Mouse (Mus musculus) hindbrain, embryonic 13.5 days (tissue): ENCODE data around the gene Syne2. TPM values are rescaled to one million over a fixed set of nuclear protein-coding genes. Genes with fewer than 3 reads are reported as not detected.

Experiments used
- ATAC-seq: fragments of 200-750 bp; cut with Nextera tagmentation; 2 replicates; pipeline ENCODE4 v1.8.0; 2017; ENCODE audit warnings: moderate TSS enrichment; ENCODE audit not compliant: low FRiP score
- H3K27ac ChIP-seq: fragments of 300-500 bp; sonication (generic); 2 replicates; pipeline ENCODE4 v1.5.1; 2015; ENCODE audit warnings: inconsistent platforms, mild to moderate bottlenecking, moderate library complexity
- H3K27me3 ChIP-seq: fragments of 300-500 bp; sonication (generic); 2 replicates; pipeline ENCODE4 v1.6.1; 2015; ENCODE audit warnings: mild to moderate bottlenecking, inconsistent platforms
- H3K36me3 ChIP-seq: fragments of 300-500 bp; sonication (generic); 2 replicates; pipeline ENCODE4 v1.6.1; 2015; ENCODE audit warnings: mild to moderate bottlenecking, inconsistent platforms
- H3K4me1 ChIP-seq: fragments of 300-500 bp; sonication (generic); replicated peaks from 2 replicates; pipeline ENCODE4 v1.6.1; 2015; ENCODE audit warnings: inconsistent platforms
- H3K4me2 ChIP-seq: fragments of 300-500 bp; sonication (generic); 2 replicates; pipeline ENCODE4 v1.6.1; 2015; ENCODE audit warnings: inconsistent platforms, mild to moderate bottlenecking, moderate library complexity
- H3K4me3 ChIP-seq: fragments of 300-500 bp; sonication (generic); 2 replicates; pipeline ENCODE4 v1.5.1; 2015; ENCODE audit warnings: mild to moderate bottlenecking, inconsistent platforms
- H3K9ac ChIP-seq: fragments of 300-500 bp; sonication (generic); 2 replicates; pipeline ENCODE4 v1.6.1; 2015; ENCODE audit warnings: mild to moderate bottlenecking, inconsistent platforms
- H3K9me3 ChIP-seq: fragments of 300-500 bp; sonication (generic); 2 replicates; pipeline ENCODE4 v1.6.1; 2016; ENCODE audit warnings: inconsistent platforms
- WGBS: fragments of 180-500 bp; shearing (Covaris S2); methylation state at CpG from one replicate; pipeline ENCODE4 v1.1.7; 2015; 5-methylcytosine and 5-hydroxymethylcytosine counted together
- polyA plus RNA-seq: library from polyadenylated mRNA; unstranded; fragments of >200 nt; fragmentation: Nextera tagmentation; extraction: Ambion mirVana; gene quantifications from 2 replicates; pipeline ENCODE4 v1.2.1, GENCODE M21; 2015

The Syne2 gene
- polyA plus RNA-seq, 1 experiment from 2014 or later = 67.9 TPM

DNA sequence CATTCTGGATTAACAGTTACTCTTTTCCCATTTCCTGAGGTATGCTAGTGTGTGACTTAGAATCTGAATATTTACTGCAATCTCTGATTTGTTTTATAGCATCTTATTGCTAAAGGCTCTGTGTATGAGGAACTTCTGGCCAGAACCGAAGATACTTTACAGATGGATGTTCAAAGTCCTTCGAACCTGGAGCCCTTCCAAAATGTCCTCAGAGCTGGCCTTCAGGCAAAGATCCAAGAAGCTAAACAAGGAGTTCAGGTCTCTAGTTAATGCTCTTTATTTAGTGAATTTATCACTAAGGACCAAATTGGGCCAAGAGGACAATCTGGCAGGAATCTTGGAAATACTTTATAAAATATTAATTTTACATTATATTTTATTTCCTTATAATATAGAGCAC, 100.5 kb downstream of the Syne2 start:
- no peak overlapping the region for H3K9ac ChIP-seq
- H3K4me1 ChIP-seq = 0 out of 2 replicates have a peak, but pooled peaks cover 9% of the 10 kb centered on the region
- H3K4me2 ChIP-seq = no peak overlapping the region
- no peak overlapping the region for H3K4me3 ChIP-seq
- H3K27me3 ChIP-seq = no peaks in the 10 kb centered on the region
- no peak for ATAC-seq
- no peaks in the 10 kb centered on the region for H3K9me3 ChIP-seq
- no peak overlapping the region for H3K27ac ChIP-seq
- WGBS = 92% methylated on average over 2 of the region's 2 CpGs
- peaks cover 36% of the 10 kb centered on the region for H3K36me3 ChIP-seq

DNA sequence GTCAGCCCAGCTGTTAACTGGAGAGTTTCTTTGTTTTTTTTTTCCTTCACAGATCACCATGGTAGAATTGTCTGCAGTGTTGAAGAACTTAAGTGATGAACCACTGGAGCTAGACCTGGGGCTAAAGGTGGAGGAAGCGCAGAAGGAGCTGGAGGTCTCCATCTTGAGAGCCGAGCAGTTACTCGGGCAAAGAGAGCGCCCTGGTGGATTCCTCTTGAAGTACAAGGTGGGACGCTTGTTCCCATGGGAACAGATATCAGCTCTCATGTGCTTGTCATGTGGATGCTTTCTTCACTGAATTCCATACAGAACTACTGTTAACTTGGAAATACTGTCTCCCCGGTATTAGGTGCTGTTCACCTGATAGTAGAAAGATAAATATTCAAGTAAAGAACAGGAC, 101.0 kb downstream of the Syne2 start:
- Histone ChIP-seq H3K4me3 (no peak overlapping the region), H3K9me3 (no peaks in the 10 kb centered on the region), H3K27ac (no peak overlapping the region), H3K27me3 (no peaks in the 10 kb centered on the region), H3K4me2 (no peak overlapping the region), H3K9ac (no peak overlapping the region), H3K36me3 (peaks cover 35% of the 10 kb centered on the region), H3K4me1 (0 out of 2 replicates have a peak, but pooled peaks cover 9% of the 10 kb centered on the region)
- 68% methylated on average over 6 of the region's 6 CpGs for WGBS
- ATAC-seq = no peak

DNA sequence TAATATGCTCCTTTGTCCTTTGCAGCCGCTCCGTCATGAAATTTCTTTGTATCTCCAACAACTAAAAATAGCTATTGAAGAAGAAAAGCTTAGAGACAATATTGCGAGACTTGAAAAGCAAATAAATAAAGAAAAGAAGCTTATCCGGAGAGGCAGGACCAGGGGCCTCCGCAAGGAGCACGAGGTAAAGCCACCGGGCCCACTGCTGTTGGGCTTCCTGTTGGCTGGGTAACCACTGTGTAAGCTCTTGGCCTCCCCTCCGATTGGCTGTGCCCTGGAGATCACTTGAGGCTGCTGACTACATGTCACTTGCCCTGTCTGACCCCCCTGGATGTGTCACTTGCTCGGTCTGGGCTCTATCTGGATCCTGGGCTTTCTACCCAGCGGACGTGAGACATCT, 105.0 kb downstream of the Syne2 start:
- no peak overlapping the region for H3K4me3 ChIP-seq
- 0 out of 2 replicates have a peak overlapping the region, but pooled peaks have one; percentile 5 for H3K27ac ChIP-seq
- H3K4me2 ChIP-seq = no peak overlapping the region
- H3K9me3 ChIP-seq = no peaks in the 10 kb centered on the region
- no peak overlapping the region for H3K9ac ChIP-seq
- peak; percentile 59; the same call in 1 of the 2 replicates for ATAC-seq
- peaks cover 60% of the 10 kb centered on the region for H3K36me3 ChIP-seq
- H3K4me1 ChIP-seq = 0 out of 2 replicates have a peak, but pooled peaks cover 9% of the 10 kb centered on the region
- WGBS = 31% methylated on average over 11 of the region's 11 CpGs
- no peaks in the 10 kb centered on the region for H3K27me3 ChIP-seq

DNA sequence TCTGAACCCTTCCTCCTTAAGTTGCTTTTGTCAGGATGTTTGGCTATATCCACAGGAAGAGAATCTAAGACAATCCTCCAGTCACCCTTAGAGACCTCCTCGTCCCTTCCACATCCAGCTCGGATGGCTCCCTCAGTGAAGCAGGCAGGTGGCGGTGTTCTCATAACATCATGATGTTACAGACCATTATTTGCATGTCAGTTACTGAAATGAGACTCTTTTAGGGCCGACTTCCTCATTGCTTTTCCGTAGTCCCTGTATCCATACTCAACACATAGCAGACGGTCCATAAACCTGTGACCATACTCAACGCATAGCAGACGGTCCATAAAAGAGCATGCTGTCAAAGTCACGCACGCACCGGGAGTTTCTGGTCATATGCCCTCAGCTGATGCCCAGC, 106.9 kb downstream of the Syne2 start:
- H3K27ac ChIP-seq = no peak overlapping the region
- ATAC-seq = no peak
- WGBS = 93% methylated on average over 11 of the region's 11 CpGs

DNA sequence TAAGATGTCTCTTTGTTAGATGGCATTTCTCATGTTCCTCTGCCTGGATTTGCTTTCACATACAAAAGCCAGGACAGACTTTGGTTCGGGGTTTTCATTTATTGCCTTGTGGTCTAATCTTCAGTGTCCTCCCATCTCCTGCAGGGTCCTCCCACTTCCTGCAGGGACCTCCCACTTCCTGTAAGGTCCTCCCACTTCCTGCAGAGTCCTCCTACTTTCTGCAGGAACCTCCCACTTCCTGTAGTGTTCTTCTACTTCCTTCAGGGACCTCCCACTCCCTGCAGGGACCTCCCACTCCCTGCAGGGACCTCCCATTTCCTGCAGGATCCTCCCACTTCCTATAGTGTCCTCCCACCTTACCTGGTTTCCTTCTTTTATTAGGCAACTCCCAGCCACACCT, 109.7 kb downstream of the Syne2 start:
- WGBS = 94% methylated on average over 1 of the region's 1 CpGs
- no peak for ATAC-seq
- Histone ChIP-seq H3K36me3 (peaks cover 79% of the 10 kb centered on the region), H3K9me3 (no peaks in the 10 kb centered on the region), H3K4me3 (no peak overlapping the region), H3K4me1 (0 out of 2 replicates have a peak, but pooled peaks cover 5% of the 10 kb centered on the region), H3K9ac (no peak overlapping the region), H3K27ac (no peak overlapping the region), H3K27me3 (no peaks in the 10 kb centered on the region), H3K4me2 (no peak overlapping the region)

More for the DNA sequence above, 106.9 kb downstream of the Syne2 start:
- H3K9me3 ChIP-seq = no peaks in the 10 kb centered on the region
- 0 out of 2 replicates have a peak, but pooled peaks cover 9% of the 10 kb centered on the region for H3K4me1 ChIP-seq
- no peak overlapping the region for H3K4me3 ChIP-seq
- H3K4me2 ChIP-seq = no peak overlapping the region
- H3K9ac ChIP-seq = no peak overlapping the region
- peaks cover 70% of the 10 kb centered on the region for H3K36me3 ChIP-seq
- H3K27me3 ChIP-seq = no peaks in the 10 kb centered on the region

DNA sequence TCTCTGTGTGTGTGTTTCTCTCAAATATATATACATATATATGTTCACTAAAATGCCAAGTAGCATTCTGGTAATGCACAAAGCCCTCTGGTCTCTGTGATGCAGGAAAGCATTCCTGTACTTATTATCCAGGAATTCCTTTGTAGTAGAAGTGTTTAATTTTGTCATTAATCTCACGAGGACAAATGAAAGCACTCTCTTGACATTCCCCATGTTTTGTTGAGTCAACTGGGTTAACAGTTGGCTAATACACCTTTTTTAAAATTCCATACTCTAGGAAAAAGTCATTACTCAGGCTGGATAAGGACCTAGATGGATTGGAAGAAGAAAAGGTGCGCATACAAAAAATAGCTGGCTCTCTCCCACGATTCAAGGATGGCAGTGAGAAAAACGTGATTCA, 115.6 kb downstream of the Syne2 start:
- ATAC-seq = no peak
- no peak overlapping the region for H3K27ac ChIP-seq
- 88% methylated on average over 4 of the region's 4 CpGs for WGBS
- no peaks in the 10 kb centered on the region for H3K27me3 ChIP-seq
- no peaks in the 10 kb centered on the region for H3K4me1 ChIP-seq
- no peaks in the 10 kb centered on the region for H3K9me3 ChIP-seq
- no peak overlapping the region for H3K9ac ChIP-seq
- no peak overlapping the region for H3K4me2 ChIP-seq
- H3K4me3 ChIP-seq = no peak overlapping the region
- peaks cover 73% of the 10 kb centered on the region for H3K36me3 ChIP-seq

DNA sequence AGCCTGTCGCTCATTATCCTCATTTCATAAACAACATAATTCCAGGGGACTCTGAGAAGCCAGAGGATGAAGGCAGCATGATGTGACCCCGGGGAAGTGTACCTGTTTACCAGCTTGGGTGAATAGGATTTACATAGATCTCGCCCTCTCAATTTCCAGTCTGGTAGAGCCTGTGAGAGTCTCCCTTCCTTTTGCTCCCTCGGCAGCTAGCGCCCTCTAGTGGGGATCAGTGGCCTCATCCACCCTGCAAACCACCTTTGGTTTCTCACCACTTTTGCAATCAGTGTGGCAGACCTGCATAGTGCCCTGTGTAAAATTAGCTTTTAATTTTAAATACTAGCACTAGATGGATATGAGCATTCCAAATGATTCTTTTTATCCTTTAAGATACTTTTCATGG, 133.4 kb downstream of the Syne2 start:
- no peak for ATAC-seq
- no peak overlapping the region for H3K9ac ChIP-seq
- no peak overlapping the region for H3K4me3 ChIP-seq
- H3K4me1 ChIP-seq = no peaks in the 10 kb centered on the region
- no peaks in the 10 kb centered on the region for H3K27me3 ChIP-seq
- no peaks in the 10 kb centered on the region for H3K9me3 ChIP-seq
- WGBS = 71% methylated on average over 5 of the region's 5 CpGs
- H3K4me2 ChIP-seq = no peak overlapping the region
- H3K36me3 ChIP-seq = peaks cover 57% of the 10 kb centered on the region
- no peak overlapping the region for H3K27ac ChIP-seq

DNA sequence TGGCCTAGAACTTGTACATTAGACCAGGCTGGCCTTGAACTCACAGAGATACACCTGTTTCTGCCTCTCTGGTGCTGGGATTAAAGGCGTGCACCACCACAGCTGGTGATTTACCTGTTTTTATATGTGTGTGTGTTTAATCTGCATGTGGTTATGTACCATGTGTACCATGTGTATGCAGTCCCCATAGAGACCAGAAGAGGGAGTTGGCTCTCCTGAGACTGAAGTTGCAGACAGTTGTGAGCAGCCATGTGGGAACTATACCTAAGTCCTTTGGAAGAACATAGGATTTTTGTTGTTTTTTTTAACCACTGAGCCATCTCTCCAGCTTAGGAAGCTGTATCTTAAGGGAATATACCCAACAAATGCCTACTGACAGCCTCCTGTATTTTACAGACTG, 134.1 kb downstream of the Syne2 start:
- 100% methylated on average over 1 of the region's 1 CpGs for WGBS
- peaks cover 53% of the 10 kb centered on the region for H3K36me3 ChIP-seq

DNA sequence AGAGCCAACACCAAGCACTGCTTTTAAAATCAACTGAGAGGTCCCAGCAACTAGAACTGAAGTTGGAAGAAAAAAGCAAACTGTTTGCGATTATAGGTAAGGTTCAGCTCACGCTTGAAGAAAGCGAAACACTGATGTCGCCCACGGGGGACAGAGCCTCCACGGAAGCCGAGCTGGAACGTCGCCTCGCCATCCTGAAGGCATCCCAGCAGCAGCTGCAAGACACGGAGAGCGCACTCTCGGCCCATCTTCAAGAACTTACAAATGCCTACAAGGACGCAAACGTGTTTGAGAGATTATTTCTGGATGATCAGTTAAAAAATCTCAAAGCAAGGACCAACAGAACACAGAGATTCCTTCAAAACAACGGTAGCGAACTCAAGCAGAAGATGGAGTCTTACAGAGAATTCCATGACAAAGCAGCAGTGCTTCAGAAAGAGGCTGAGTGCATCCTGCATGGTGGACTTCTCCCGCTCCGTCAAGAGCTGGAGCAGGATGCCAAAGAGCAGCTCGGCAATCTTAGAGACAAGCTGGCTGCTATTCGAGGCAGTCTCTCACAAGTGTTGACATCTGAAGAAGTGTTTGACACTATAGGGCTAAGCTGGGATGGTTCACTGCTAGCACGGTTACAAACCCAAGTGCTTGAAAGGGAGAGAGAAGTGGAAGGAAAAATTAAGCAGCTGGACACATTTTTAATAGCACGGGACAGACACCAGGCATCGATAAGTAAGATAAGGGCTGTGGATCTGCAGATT, 148.7 kb downstream of the Syne2 start:
- Histone ChIP-seq H3K4me2 (no peak overlapping the region), H3K36me3 (peaks cover 64% of the 10 kb centered on the region), H3K4me1 (no peaks in the 10 kb centered on the region), H3K27ac (no peak overlapping the region), H3K4me3 (no peak overlapping the region), H3K9me3 (no peaks in the 10 kb centered on the region), H3K9ac (no peak overlapping the region), H3K27me3 (no peaks in the 10 kb centered on the region)
- no peak for ATAC-seq
- WGBS = 96% methylated on average over 24 of the region's 24 CpGs

More for the DNA sequence above, 134.1 kb downstream of the Syne2 start:
- Histone ChIP-seq H3K9me3 (no peaks in the 10 kb centered on the region), H3K27ac (no peak overlapping the region), H3K4me3 (no peak overlapping the region), H3K4me1 (no peaks in the 10 kb centered on the region), H3K4me2 (no peak overlapping the region), H3K27me3 (no peaks in the 10 kb centered on the region), H3K9ac (no peak overlapping the region)
- no peak for ATAC-seq

DNA sequence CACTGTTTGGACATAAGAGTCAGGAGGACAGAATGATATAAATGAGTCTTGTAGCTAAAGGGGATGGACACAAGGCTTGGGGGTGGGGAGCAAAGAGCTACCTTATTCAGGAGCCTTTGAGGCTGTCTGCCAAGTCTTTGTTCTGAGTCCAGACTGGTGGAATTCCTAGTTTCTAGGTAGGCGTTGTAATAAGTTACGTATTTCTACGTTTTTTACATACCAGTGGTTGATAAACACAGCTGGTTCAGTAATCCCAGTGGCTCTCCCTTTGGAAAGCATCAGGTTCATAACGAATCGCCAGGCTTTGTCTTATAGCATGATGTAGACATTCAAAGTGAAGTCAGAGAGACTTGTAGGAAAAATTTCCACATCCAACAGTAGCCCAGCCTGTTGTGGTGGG, 161.1 kb downstream of the Syne2 start:
- H3K4me1 ChIP-seq = peaks cover 3% of the 10 kb centered on the region; the same call in 1 of the 2 replicates
- peaks cover 47% of the 10 kb centered on the region for H3K36me3 ChIP-seq
- no peak for ATAC-seq
- no peak overlapping the region for H3K4me3 ChIP-seq
- H3K9ac ChIP-seq = no peak overlapping the region
- no peaks in the 10 kb centered on the region for H3K27me3 ChIP-seq
- no peaks in the 10 kb centered on the region for H3K9me3 ChIP-seq
- no peak overlapping the region for H3K4me2 ChIP-seq
- 95% methylated on average over 5 of the region's 5 CpGs for WGBS
- H3K27ac ChIP-seq = no peak overlapping the region

DNA sequence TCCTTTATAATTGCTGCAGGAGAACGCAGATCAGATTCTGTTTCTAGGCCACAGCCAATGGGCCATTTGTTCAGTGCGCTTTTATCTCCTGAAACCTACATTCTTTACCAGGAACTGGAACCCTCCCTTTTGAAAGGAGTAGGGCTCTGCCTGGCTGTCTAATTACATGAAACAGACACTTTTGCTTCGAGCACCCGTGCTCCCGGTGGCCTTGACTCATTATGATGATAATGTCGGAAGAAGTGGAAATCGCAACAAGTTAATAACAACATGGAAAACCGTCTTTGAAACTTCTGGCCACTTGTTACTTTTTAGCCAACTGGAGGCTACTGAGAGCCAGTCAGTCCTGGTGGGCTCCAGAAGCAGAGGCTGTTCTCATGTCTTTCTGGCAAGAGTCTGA, 165.4 kb downstream of the Syne2 start:
- H3K36me3 ChIP-seq = peaks cover 52% of the 10 kb centered on the region
- WGBS = 76% methylated on average over 8 of the region's 8 CpGs

DNA sequence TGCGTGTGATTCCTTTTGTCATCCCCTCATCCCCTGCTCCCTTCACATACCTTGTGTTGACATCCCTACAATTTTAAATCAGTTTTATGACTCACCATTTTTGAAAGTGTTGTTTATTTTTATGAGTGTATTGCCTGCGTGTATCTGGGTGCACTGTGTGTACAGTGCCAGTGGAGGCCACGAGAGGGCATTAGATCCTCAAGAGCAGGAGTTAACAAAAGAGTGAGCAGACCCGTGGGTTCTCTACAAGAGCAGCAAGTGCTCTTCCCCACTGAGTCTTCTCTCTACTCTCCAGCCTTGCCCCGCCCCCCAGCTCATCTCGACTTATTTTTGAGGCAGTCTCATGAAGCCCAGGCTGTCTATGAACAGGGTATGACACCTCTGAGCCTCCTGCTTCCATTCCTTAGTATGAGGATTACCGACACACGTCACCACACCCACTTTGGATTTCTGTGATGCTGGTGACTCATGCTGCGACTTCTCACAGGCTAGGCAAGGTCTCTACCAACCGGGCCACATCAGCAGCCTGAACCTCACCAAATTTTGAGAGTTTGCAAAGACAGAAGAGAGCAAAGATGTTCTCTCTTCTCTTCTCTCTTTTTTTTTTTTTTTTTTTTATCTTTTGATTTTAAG, 174.4 kb downstream of the Syne2 start:
- H3K4me2 ChIP-seq = no peak overlapping the region
- no peak overlapping the region for H3K4me3 ChIP-seq
- no peak for ATAC-seq
- WGBS = 88% methylated on average over 10 of the region's 10 CpGs
- H3K27ac ChIP-seq = no peak overlapping the region
- H3K27me3 ChIP-seq = no peaks in the 10 kb centered on the region
- no peaks in the 10 kb centered on the region for H3K4me1 ChIP-seq
- no peaks in the 10 kb centered on the region for H3K9me3 ChIP-seq
- no peak overlapping the region for H3K9ac ChIP-seq
- H3K36me3 ChIP-seq = peaks cover 71% of the 10 kb centered on the region

More for the DNA sequence above, 165.4 kb downstream of the Syne2 start:
- Histone ChIP-seq H3K4me3 (no peak overlapping the region), H3K27me3 (no peaks in the 10 kb centered on the region), H3K27ac (no peak overlapping the region), H3K9me3 (no peaks in the 10 kb centered on the region), H3K4me2 (no peak overlapping the region), H3K4me1 (no peaks in the 10 kb centered on the region), H3K9ac (no peak overlapping the region)
- ATAC-seq = no peak

DNA sequence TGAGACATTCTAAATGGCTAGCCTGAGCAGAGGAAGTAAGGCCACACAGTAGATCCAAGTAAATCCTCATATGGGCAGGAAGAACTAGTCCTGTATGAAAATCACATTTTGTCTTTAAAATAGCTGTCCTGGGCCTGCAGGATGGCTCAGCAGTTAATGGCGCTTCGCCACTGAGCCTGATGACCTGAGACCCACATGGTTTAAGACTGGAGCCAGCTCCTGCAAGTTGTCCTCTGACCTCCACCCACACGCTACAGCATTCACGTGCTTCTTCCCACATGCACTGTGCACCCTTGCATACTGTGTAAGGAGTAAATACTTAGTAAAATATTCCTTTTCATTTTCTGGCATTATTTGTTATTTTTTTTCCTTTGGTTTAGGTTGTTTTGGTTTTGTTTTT, 175.0 kb downstream of the Syne2 start:
- no peaks in the 10 kb centered on the region for H3K9me3 ChIP-seq

More for the DNA sequence above, 175.0 kb downstream of the Syne2 start:
- Histone ChIP-seq H3K36me3 (peaks cover 71% of the 10 kb centered on the region), H3K4me1 (no peaks in the 10 kb centered on the region), H3K27ac (no peak overlapping the region), H3K4me2 (no peak overlapping the region), H3K27me3 (no peaks in the 10 kb centered on the region), H3K4me3 (no peak overlapping the region), H3K9ac (no peak overlapping the region)
- WGBS = 92% methylated on average over 4 of the region's 4 CpGs
- ATAC-seq = no peak
